Mouse (Mus musculus) urinary bladder, adult 18-20 months (tissue): ENCODE data around the gene Tspan18.

ENCODE experiments used
- DNase-seq, 2 experiments: peaks; one replicate each; pipeline ENCODE4 v3.0.0; 2022; ENCODE audit warnings: low spot score in 2 of 2, mixed read lengths in 2 of 2

Tspan18 gene

GRCm38 (mm10) chr2:93339373-93340106, 5.2 kb upstream of the Tspan18 start:
- no peak for DNase-seq

GRCm38 (mm10) chr2:93335996-93336395, 1.7 kb upstream of the Tspan18 start:
- DNase-seq: no peak

- DNase-seq: peak; percentile 67 to 72
Measured at GRCm38 (mm10) chr2:93333241-93333816, 976 bp downstream of the Tspan18 start.

GRCm38 (mm10) chr2:93332277-93332676, 2.0 kb downstream of the Tspan18 start:
- peak in 1 of 2 experiments; percentile 15 for DNase-seq

GRCm38 (mm10) chr2:93331121-93331520, 3.2 kb downstream of the Tspan18 start:
- DNase-seq: no peak

GRCm38 (mm10) chr2:93329120-93329519, 5.2 kb downstream of the Tspan18 start:
- no peak for DNase-seq

GRCm38 (mm10) chr2:93327915-93328555, 6.3 kb downstream of the Tspan18 start:
- no peak for DNase-seq

- no peak for DNase-seq
Measured at GRCm38 (mm10) chr2:93324681-93325080, 9.6 kb downstream of the Tspan18 start.

- DNase-seq: peak in 1 of 2 experiments; percentile 64
Measured at GRCm38 (mm10) chr2:93321946-93322345, 12.4 kb downstream of the Tspan18 start.

GRCm38 (mm10) chr2:93320267-93320666, 14.0 kb downstream of the Tspan18 start:
- no peak for DNase-seq

- DNase-seq: peak in 1 of 2 experiments; percentile 45
Measured at GRCm38 (mm10) chr2:93319598-93319997, 14.7 kb downstream of the Tspan18 start.

- no peak for DNase-seq
Measured at GRCm38 (mm10) chr2:93318781-93319349, 15.4 kb downstream of the Tspan18 start.

- no peak for DNase-seq
Measured at GRCm38 (mm10) chr2:93313768-93314632, 20.3 kb downstream of the Tspan18 start.

GRCm38 (mm10) chr2:93312458-93312857, 21.8 kb downstream of the Tspan18 start:
- no peak for DNase-seq

GRCm38 (mm10) chr2:93309724-93310413, 24.4 kb downstream of the Tspan18 start:
- DNase-seq: no peak

- DNase-seq: no peak
Measured at GRCm38 (mm10) chr2:93306898-93307297, 27.4 kb downstream of the Tspan18 start.

GRCm38 (mm10) chr2:93304273-93304634, 30.1 kb downstream of the Tspan18 start:
- DNase-seq: no peak

- no peak for DNase-seq
Measured at GRCm38 (mm10) chr2:93303585-93304272, 30.6 kb downstream of the Tspan18 start.

- DNase-seq: no peak
Measured at GRCm38 (mm10) chr2:93303260-93303584, 31.1 kb downstream of the Tspan18 start.

- DNase-seq: no peak
Measured at GRCm38 (mm10) chr2:93297656-93298055, 36.6 kb downstream of the Tspan18 start.
